Mouse (Mus musculus) large intestine, adult 2 months (tissue): Measurements from ENCODE around the gene Elmsan1. TPM values are rescaled to one million over a fixed set of nuclear protein-coding genes. Genes with fewer than 3 reads are reported as not detected.
"Not testable (repeated sequence)": the region's sequence is repeated elsewhere in the genome, so short reads cannot be mapped to it uniquely, and the experiment has no call there.

ENCODE experiments used
- DNase-seq: peaks from one replicate; pipeline ENCODE4 v3.0.0-alpha.2; 2012; ENCODE audit warnings: low read depth, low spot score
- WGBS: fragments of 180-500 bp; shearing (Covaris S2); methylation state at CpG from one replicate; pipeline ENCODE4 v1.1.7; 2018; 5-methylcytosine and 5-hydroxymethylcytosine counted together
- polyA plus RNA-seq: library from polyadenylated mRNA; depleted of rRNA; stranded (reverse); fragments of >200 nt; gene quantifications from 2 replicates; pipeline ENCODE4 v1.2.3, GENCODE M21; 2012; rRNA removed

Elmsan1 gene
- polyA plus RNA-seq, result 9.1 and 15.3 TPM in 2 replicates

DNA sequence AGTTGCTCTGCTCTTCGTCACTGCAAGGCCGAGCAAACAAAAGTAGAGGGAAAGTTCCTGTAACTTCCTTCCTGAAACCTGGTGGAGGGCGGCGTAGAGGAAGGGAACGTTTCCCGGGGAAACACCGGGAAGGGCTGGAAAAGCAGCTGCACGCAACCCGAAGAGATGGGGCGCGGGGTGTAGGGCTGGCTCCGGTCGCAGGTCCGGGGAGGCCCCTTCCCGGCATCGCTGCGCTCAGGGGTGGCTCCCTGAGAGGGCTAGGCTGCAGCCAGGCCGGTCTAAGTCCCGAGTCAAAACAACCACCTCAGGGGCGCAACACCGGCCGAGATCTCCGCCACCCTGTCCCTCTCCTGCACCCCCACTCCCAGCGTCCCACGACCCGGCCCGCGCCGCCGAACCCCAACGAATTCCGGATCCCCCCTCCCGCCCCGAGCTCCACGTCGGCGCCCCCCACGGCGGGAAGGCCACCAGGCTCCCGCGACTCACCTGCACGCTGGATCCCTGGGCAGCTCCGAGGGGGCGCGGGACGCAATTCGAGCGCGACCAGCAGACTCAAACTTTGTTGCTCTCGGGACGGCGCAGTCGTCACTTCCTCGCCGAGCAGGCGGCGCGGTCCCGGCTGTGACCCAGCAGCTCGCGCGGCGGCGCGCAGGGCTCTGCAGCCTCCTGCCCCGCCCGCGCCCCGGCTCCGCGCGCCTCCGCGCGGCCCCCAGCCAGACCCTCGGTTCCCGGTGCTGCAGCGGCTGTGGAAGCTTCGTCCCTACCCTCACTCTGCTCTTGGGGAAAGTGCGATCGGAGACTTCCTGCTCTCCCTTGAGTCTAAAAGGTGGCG lies at the start of gene Elmsan1:
Elmsan1 (minus strand) TSS at position 593 of the 832 bp plus-strand sequence.
- under 1% methylated on average over 81 of the region's 82 CpGs for WGBS
- no peak for DNase-seq

DNA sequence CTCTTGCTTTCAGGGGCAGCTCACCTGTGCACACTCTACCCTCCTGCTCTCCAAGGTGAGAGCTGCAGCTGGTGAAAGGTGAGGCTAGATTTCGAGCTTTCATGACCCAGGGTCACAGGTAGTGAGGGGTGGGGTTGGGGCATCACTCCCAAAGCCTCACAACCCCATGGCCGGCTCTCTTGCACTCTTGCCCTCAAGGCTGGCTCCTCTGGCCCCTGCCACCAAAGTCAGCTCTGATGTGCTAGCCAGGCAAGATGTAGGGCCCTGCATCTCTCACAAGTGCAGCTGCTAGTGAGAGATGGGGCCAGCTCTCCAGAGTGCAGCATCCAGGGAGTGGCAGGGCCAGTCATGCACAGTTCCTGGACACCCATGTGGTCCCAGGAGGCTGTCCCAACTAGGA lies 48.6 kb upstream of the Elmsan1 start:
- 69% methylated on average over 2 of the region's 2 CpGs for WGBS
- no peak for DNase-seq

DNA sequence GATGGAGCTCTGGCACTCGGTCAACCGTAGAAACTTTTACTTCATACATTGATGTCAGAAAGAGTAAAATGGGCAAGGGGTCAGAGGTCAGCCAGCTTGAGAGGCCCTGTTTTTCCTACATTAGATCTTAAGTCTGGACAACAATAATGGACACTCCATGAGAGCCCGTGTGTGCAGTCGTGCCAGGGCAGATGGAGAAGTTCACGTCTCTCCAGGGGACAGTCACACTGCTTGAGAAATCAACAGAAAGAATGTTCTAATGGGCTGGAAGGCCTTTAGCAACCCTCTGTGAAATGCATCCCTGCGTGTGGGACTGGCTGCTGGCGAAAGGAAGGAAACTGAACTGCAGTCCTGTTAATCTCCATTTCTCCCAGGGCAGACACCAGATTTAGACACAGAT lies 41.7 kb upstream of the Elmsan1 start:
- WGBS, result 81% methylated on average over 7 of the region's 7 CpGs
- DNase-seq, result no peak

DNA sequence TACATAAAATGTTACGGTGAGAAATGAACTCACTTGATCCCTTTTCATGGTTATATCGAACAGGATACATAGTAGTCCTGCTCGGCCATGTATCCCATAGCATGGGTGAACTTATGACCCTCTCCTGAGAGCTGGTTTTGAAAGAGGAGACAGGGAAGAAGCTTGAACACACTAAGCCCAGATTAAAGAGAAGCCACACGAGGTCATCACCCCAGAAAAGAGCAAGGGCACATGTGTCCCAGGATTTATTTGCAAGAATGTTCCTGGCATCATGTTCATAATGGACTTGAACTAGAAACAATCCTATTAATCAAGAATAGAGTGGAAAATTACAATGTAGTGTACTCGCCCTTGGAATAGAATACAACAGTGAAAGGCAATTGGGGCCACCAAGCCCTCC lies 36.2 kb upstream of the Elmsan1 start:
- no peak for DNase-seq
- WGBS, result 72% methylated on average over 5 of the region's 5 CpGs

DNA sequence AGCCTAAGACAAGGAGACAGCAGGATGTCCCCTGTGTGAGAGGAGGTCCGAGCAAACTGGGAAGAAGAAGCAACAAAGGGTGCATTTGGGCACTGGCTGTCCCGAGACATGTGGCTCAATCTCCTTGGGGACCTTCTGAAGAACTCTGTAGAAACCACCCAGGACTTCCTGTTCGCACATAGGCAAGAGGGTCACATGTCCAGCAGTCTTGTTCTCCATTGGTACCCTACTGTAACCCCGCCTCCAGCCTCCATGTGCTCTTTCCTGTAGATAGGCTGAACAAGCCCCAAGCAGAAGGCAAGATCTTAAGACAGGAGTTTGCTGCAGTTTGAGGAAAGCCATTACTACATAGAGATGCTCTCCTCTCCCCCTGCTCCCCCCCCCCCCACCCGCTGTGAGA lies 34.1 kb upstream of the Elmsan1 start:
- 89% methylated on average over 5 of the region's 5 CpGs for WGBS
- DNase-seq, result no peak

DNA sequence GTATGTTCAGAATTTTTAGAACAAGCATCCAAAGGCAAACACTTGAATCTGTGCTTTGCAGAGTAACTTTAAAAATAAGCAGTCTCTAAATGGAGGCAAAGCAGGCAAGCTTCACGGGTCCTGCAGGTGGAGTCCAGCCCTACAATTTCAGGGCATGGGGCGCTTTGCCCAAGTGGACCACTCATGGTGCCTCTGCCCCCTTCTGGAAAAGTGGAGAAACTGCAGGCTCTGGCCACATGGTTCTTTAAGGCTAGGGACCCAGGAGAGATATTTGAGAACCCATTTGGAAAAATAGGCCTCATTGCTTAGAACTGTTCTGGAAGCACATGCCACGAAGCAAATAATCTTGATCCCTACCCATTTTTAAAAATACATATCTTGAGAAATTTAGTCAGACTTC lies 30.5 kb upstream of the Elmsan1 start:
- DNase-seq, result no peak
- WGBS, result 5% methylated on average over 3 of the region's 3 CpGs

DNA sequence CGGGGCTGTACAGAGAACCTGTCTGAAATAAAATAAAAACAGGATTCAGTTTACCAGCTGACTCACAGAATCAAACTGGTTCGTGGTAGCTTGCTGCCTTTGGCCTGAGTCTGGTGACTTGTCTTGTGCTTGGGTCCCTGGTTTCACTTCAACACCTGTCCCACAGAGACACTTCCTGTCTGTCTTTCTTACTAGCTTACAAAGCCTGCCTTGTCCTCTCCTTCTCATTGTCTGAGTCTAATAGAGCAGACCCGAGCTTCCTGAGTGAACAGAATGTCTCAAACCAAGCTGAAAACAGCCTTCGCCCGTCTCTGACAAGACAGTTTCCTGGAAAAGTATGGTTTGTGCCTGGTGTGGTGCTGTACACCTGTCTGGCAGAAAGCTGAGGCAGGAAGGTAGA lies 27.0 kb upstream of the Elmsan1 start:
- DNase-seq, result no peak
- 54% methylated on average over 5 of the region's 5 CpGs for WGBS

DNA sequence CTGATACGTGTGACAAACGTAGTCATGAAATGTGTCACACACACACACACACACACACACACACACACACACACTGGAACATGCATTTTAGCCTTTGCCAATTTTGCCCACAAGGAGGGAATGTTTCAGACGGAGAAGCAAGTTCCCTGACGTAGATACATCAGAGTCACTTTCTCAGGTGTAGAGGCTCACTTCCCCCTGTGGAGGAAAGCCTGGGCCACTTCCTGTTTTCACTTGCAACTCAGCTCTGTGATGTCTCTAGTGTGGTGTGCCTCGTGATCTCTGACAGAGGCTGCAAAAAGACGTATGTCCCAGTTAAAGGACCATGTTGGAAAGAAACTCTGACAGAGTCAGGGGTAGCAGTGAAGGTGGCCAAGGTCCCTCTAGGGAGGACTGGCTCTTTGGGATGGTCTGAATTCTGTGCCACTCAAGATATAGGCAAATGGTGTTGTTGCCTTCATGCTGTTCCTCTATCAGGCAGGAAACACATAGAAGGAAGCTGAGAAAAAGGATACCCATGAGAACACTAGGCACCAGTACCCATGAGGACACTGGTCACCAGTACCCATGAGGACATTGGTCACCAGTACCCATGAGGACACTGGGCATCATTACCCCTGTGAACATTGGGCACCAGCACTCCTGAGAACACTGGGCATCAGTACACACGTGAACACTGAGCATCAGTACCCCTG lies 24.5 kb upstream of the Elmsan1 start:
- 86% methylated on average over 7 of the region's 7 CpGs for WGBS
- no peak for DNase-seq

DNA sequence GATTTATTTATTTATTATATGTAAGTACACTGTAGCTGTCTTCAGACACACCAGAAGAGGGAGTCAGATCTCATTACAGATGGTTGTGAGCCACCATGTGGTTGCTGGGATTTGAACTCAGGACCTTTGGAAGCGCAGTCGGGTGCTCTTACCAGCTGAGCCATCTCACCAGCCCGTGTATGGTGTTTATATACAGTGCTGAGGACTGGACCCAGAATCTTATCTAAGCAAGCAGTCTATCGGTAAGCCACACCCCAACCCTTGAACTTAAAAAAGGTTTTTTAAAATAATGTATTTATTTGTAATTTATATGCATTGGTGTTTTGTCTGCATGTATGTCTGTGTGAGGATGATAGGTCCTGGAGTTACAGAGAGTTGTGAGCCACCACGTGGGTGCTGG lies 18.4 kb upstream of the Elmsan1 start:
- WGBS, result 76% methylated on average over 5 of the region's 5 CpGs

DNA sequence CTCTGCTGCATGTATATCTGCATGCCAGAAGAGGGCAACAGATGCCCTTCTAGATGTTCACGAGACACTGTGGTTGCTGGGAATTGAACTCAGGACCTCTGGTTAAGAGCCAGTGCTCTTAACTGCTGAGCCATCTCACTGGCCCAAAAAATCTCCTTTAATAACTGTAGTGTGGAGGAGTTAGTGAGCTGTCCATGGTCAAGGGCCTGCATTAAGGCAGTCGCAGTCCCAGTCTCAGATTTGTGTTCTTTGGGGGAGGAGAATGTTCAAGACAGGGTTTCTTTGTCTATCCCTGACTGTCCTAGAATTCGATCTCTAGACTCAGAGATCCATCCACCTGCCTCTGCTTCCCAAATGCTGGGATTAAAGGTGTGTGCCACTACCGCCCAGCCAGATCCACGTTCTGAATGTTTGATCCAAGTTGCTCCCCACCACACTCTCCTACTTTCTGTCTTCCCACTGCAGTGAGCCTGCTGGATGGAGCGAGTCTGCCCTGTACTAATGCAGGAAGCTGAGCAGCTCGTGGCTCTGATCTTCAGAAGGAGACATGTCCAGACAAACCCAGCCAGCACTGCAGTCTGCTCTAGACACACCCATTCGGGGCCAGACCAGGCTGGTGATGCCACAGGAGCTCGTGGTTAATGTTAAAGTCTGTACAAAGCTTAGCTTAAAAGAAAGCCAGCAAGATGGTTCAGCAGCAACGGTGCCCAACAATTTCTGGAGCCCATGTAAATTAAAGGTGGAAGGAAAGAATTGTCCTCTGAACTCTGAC lies 17.5 kb upstream of the Elmsan1 start:
- no peak for DNase-seq
- 70% methylated on average over 10 of the region's 10 CpGs for WGBS

More for the DNA sequence above, 18.4 kb upstream of the Elmsan1 start:
- not testable (repeated sequence) for DNase-seq

DNA sequence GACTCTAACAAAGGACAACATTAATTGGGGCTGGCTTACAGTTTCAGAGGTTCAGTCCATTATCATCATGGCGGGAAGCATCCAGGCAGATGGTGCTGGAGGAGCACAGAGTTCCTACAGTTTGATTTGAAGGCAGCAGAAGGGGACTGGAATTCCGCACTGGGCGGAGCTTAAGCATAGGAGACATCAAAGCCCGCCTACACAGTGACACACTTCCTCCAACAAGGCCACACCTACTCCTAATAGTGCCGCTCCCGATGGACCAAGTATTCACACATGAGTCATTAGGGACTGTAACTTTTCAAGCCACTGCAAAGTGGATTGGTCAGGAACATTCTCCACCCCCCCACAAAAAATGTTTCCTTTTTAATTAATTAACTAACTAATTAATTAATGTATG lies 16.9 kb upstream of the Elmsan1 start:
- DNase-seq, result no peak
- 91% methylated on average over 6 of the region's 6 CpGs for WGBS

DNA sequence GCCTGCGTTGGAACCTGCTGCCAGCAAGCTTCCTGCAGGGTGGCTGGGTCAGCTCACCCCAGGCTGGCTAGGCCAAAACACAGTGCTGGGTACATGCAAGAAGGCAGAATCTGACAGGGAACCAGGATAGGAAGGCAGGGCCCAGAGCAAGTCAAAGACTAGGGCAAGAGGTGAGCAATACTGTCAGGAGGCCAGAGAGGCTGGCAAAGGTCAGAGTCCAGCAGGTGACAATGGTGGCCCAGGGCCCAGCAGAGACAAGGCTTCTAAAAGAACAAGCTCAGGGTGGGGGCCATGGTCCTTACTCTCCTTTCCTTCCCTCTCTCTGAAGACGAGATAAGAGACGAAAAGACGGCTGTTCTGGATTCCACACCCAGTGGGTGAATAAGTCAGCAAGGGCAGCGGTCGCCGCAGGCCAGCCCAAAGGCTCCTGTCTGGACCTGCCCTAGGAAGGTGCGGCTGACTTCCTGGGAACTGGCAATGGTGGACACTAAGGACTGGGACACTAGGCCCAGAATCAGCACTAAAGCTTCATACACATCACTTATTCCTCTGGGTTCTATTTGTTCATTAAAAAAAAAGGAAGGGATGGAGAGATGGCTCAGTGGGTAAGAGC lies 14.9 kb upstream of the Elmsan1 start:
- no peak for DNase-seq
- WGBS, result 55% methylated on average over 8 of the region's 8 CpGs

DNA sequence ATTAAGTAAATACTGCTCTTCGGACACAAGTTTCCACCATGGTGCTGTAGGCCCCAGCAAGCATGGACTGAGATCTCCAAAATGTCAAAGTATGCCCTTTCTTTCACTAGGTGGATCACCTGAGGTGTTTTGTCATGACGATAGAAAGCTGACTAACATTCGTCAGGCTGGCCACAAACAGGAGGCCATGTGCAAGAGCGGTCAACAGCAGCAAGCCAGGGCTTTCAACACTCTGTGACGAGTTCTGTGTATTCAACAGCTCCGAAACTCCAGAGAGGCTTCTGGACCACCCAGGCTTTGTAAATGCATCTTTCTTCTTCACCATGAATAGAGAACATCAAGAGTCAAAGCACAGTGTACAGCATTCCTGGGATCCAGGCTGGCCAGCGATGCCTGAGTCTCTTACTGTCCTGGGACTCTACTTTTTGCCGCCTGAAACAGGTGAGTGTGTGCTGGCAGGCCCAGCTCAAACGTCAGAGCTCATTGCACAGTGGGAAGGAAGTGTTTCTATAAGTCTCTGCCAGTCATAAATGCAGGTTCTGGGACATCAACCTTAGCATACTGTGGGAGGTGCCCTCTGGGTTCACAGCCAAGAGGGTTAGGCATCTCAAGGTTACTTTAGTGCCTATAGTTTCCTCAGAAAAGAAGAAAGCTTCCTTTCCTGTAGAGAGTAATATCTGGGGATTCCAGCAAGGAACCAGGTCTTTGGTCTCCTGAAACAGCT lies 7.6 kb upstream of the Elmsan1 start:
- DNase-seq, result no peak
- 64% methylated on average over 9 of the region's 9 CpGs for WGBS

DNA sequence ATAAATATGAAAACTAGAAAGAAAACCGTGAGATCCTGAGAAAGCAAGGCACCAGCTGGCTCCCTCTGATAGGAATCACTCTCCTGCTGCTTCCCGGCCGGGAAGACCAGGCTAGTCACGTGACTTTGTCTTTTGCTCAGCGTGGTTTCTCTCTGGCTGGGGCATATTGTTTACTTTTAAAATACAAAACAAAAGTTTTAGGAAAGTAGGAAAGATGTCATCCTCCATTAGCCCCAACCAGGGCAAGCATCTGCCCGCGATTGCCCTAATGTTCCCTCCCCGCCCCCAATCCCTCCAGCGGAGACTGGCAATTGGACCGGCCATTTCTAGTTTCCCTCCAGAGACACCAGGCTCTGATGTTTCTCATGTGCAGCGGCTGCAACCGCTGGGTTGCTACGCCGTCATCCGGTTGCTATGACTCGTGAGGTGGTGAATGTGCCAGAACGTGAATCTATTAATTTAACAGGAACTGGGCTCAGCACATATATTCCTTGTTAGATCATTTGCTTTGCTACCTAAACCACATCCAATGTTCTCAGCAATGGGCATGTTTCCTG lies 3.8 kb upstream of the Elmsan1 start:
- WGBS, result 32% methylated on average over 17 of the region's 17 CpGs

DNA sequence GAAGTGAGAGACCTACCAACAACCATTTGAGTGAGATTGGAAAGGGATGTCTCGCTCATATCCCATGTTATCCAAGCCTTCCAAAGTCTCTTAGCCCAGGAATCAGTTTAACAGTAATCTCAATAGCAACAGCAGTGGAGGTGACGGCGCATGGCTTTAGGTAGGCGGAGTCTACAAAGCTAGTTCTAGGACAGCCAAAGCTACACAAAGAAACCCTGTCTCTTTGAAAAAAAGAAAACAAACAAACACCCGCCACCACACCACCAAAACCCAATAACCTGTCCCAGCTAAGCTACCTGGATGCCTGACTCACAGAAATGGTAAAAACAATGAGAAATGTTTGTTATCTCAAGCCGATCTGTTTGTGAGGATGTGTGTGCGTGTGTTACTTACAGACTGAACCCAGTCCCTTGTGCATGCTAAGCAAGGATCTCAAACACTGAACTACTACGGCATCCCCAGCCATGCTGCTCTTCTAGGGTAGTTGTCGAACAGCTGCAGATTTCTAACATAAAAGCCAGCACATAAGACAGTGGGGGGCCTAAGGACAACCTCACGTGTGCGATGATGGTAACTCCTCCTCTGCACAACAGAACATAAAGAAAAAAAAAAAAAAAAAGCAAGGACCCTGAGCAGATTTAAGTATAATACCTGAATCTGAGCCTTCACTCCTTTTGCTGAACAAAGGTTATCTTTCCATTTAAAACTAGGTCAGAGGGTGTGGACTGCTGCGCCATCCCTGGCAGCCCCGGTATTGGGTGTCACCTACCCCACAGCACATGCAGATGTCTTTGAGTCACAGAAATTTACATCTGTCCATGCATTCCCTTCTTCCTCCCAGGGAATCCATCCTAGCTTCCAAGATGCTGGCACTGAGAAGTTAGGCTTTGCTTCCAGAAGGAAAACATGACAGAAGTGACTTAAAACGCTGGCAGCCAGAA lies 2.5 kb upstream of the Elmsan1 start:
- 75% methylated on average over 14 of the region's 14 CpGs for WGBS
- DNase-seq, result no peak

More for the DNA sequence above, 3.8 kb upstream of the Elmsan1 start:
- no peak for DNase-seq

DNA sequence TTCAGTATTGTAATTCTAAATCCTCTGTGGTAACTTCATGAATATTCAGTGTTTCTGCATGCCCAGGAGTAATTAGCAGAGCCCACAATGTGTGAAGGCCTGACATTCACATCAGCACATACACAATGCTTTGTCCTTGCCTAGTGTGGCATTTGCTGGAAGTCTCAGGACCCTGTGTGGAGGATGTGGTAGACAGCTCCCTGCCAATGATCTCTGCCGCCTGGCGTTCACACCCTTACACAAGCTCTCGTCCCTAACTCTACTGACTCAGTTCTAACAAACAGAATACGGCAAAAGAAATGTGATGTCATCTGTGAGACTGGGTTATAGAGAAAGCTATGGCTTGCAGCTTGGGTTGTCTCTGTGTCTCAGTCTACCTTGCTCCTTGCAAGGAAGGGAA lies 1.8 kb upstream of the Elmsan1 start:
- DNase-seq, result no peak
- 86% methylated on average over 4 of the region's 4 CpGs for WGBS

DNA sequence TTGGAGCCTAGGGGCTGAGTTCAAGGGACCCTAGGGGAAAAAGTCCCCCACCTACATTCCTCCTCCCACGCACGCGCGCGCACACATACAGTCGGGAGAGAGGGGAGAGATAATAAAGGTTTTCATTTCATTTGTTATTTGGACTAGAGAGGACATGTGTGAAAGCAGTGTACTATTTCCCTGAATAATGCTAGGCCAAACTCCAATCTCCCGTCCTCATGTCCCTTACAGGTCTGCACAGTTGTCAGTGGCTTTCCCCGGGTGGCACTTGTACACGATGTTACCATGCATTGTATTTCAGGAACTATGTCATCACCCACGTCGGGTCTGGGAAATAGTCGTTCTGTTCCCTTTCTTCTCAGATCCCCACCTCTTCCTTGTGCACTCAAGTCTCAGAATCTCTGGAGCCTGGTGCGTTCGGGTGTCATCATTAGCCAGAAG lies 460 bp upstream of the Elmsan1 start:
- DNase-seq, result no peak
- WGBS, result 3% methylated on average over 14 of the region's 14 CpGs
